Mouse (Mus musculus) megakaryocyte, embryonic 14.5 days (primary cell): ENCODE results near the gene Dbn1.

Source experiments
- FLI1 ChIP-seq: IDR thresholded peaks from 2 replicates; pipeline ENCODE4 v1.6.1; 2012; ENCODE audit warnings: low read length, inconsistent platforms, mixed read lengths
- GATA1 ChIP-seq: IDR thresholded peaks from 3 replicates; pipeline ENCODE4 v1.6.1; 2012; ENCODE audit warnings: mixed read lengths, low read length, inconsistent platforms, borderline replicate concordance

DNA sequence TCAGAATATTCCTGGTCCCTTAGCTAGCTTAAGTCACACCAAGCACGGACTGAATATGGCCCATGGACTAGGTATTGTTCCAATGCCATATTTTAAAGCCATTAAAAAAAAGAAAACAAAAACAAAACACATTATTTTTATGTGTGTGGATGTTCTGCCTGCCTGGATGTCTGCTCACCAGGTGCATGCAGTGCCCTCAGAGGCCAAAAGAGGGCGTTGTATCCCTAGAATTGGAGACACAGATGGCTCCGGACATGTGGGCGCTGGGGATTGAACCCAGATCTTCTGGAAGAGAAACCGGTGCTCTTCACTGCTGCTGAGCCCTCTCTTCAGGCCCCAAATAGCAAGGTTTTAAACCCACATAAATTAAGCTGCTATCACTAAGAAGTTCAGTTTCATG is 9.9 kb downstream of the Dbn1 start:
- TF ChIP-seq GATA1 (no peak), FLI1 (no peak)
